Comparison of ENCODE assay signal across 17 mouse cellular contexts in the genomic region with DNA sequence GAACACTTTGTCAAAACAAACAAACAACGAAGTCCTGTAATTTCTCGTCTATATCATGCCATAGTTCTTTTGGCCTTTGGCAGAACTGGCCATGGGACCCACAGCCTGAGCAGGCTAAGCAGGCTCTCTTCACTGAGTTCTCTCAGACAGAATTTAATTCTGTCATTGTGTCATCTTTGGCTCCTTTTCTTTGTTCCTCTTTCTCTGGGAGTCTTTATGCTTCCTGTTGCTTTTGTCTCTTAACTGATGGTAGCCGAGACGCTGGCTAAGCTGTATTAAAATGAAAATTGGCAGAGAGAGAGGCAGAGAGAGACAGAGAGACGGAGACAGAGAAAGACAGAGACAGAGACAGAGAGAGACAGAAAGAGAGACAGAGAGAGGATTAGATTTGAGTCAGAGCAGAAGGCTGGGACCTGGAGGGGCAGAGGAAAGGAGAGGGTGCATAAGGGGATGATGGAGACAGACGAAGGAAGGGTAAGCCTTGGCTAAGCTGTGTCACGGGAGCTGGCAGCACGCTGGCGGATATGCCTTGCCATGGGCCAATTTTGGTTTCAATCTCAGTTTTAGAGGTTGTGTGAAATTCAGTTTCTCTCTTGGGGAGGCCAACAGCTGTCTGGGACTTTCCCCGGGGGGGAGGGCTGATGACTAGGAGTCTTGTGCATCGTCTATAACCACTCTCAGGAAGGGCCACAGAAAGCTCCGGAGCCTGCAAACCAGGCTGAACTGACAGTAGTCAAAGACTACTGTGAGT. TPM values are rescaled to one million over a fixed set of nuclear protein-coding genes. Genes with fewer than 3 reads are reported as not detected.
DNase-seq lines count a peak whose midpoint lies in the region; ATAC-seq and TF ChIP-seq lines count a peak whose summit lies in the region.
"Had no signal": no experiment of that assay in that cellular context is flagged by ENCODE, and none has a peak within 500 bp of the region (broad histone marks: within the 10 kb centered on the region; RNA-seq: fewer than 3 reads in every experiment).

No protein-coding gene starts in this region.

- no peak overlapping the region for H3K4me2 ChIP-seq in heart, embryonic 11.5 days
- H3K4me2 ChIP-seq in midbrain, postnatal 0 days (ENCODE audit: low read depth, low read length, poor library complexity, severe bottlenecking) = no peak overlapping the region
- H3K4me2 ChIP-seq: embryonic facial prominence, embryonic 15.5 days; midbrain, embryonic 11.5 days; neural tube, embryonic 13.5 days had no signal

- no peak for TF ChIP-seq CTCF in small intestine, adult 2 months (IDR thresholded peaks at IDR 0.05; ENCODE audit: extremely low read depth, insufficient read length, insufficient replicate concordance, low read depth, low read length)
- TF ChIP-seq CTCF in midbrain, postnatal 0 days (IDR thresholded peaks at IDR 0.05) = no peak

- ATAC-seq in heart, embryonic 11.5 days (replicated peaks; ENCODE audit: insufficient number of reproducible peaks, low FRiP score, low TSS enrichment) = no peak
- peak; percentile 80 for ATAC-seq in granulocyte monocyte progenitor cell, adult 5-6 weeks (replicated peaks; ENCODE audit: poor library complexity, severe bottlenecking)
- no peak for ATAC-seq in midbrain, postnatal 0 days (ENCODE audit: low FRiP score)

- no peaks in the 10 kb centered on the region for H3K9me3 ChIP-seq in heart, embryonic 11.5 days (replicated peaks; ENCODE audit: control insufficient read depth, low read length)
- no peaks in the 10 kb centered on the region for H3K9me3 ChIP-seq in midbrain, postnatal 0 days (ENCODE audit: low read length)
- H3K9me3 ChIP-seq: embryonic facial prominence, embryonic 15.5 days; neural tube, embryonic 13.5 days had no signal

- H3K36me3 ChIP-seq in heart, embryonic 11.5 days (ENCODE audit: control insufficient read depth, insufficient read depth, low read length) = no peaks in the 10 kb centered on the region
- no peaks in the 10 kb centered on the region for H3K36me3 ChIP-seq in small intestine, adult 2 months (ENCODE audit: control insufficient read depth, insufficient read depth, low read length)
- H3K36me3 ChIP-seq in midbrain, postnatal 0 days (ENCODE audit: insufficient read depth, low read length) = no peaks in the 10 kb centered on the region
- H3K36me3 ChIP-seq: embryonic facial prominence, embryonic 15.5 days; neural tube, embryonic 13.5 days had no signal

- DNase-seq in heart, adult 9 months (ENCODE audit: low spot score in 2 of 2) = peak; percentile 50 to 62
- peak; percentile 89 for DNase-seq in CD4-positive, CD25-positive, alpha-beta regulatory T cell, adult 2 months (ENCODE audit: low read depth, low spot score)
- no peak for DNase-seq in midbrain, postnatal 0 days (ENCODE audit: low spot score)
- DNase-seq in ovary, adult 18-20 months (ENCODE audit: low spot score) = no peak
- no peak for DNase-seq in right cerebral cortex, adult 2 months (ENCODE audit: low spot score in 2 of 2)
- DNase-seq: cerebellum, postnatal 10 days; kidney, adult 18-20 months; left cerebral cortex, postnatal 4 days; lung, adult 18-20 months had no signal

- WGBS in heart, embryonic 11.5 days (ENCODE audit: insufficient replicate concordance) = 74% methylated on average over 12 of the region's 12 CpGs
- 48% methylated on average over 12 of the region's 12 CpGs for WGBS in small intestine, adult 2 months
- 66% methylated on average over 12 of the region's 12 CpGs for WGBS in midbrain, postnatal 0 days

- peaks cover 6% of the 10 kb centered on the region for H3K27me3 ChIP-seq in heart, embryonic 11.5 days (ENCODE audit: control insufficient read depth, insufficient read depth, low read length)
- H3K27me3 ChIP-seq in small intestine, adult 2 months (ENCODE audit: control insufficient read depth, insufficient read depth, low read length) = no peaks in the 10 kb centered on the region
- H3K27me3 ChIP-seq in midbrain, postnatal 0 days (ENCODE audit: insufficient read depth, low read length) = no peaks in the 10 kb centered on the region

- no peak overlapping the region for H3K27ac ChIP-seq in heart, embryonic 11.5 days (ENCODE audit: low read depth, low read length)
- H3K27ac ChIP-seq in small intestine, adult 2 months (ENCODE audit: insufficient read depth, low read depth, low read length) = peak overlapping the region; percentile 70
- no peak overlapping the region for H3K27ac ChIP-seq in midbrain, postnatal 0 days (ENCODE audit: low read depth, low read length)
- H3K27ac ChIP-seq: embryonic facial prominence, embryonic 15.5 days; layer of hippocampus, adult 2 months; neural tube, embryonic 13.5 days had no signal

- H3K4me1 ChIP-seq in heart, embryonic 11.5 days (ENCODE audit: control insufficient read depth, insufficient read depth, low read length) = no peaks in the 10 kb centered on the region
- H3K4me1 ChIP-seq in small intestine, adult 2 months (ENCODE audit: control insufficient read depth, insufficient read depth, insufficient read length, low read length) = peaks cover 28% of the 10 kb centered on the region
- H3K4me1 ChIP-seq in midbrain, postnatal 0 days (ENCODE audit: insufficient read depth, low read length) = no peaks in the 10 kb centered on the region
- H3K4me1 ChIP-seq: neural tube, embryonic 13.5 days had no signal

- no peak overlapping the region for H3K9ac ChIP-seq in heart, embryonic 11.5 days (ENCODE audit: low read depth, low read length)
- no peak overlapping the region for H3K9ac ChIP-seq in midbrain, postnatal 0 days (replicated peaks; ENCODE audit: low read length, poor library complexity, severe bottlenecking)
- H3K9ac ChIP-seq: embryonic facial prominence, embryonic 15.5 days; neural tube, embryonic 13.5 days had no signal

- no peak for TF ChIP-seq POLR2A in small intestine, adult 2 months (IDR thresholded peaks at IDR 0.05; ENCODE audit: low read depth, low read length)

- no peak overlapping the region for H3K4me3 ChIP-seq in heart, embryonic 11.5 days (ENCODE audit: low read depth, low read length)
- H3K4me3 ChIP-seq in small intestine, adult 2 months (ENCODE audit: low read depth, low read length) = no peak overlapping the region
- no peak overlapping the region for H3K4me3 ChIP-seq in midbrain, postnatal 0 days (ENCODE audit: low read depth, low read length)
- H3K4me3 ChIP-seq: embryonic facial prominence, embryonic 15.5 days; layer of hippocampus, adult 2 months; neural tube, embryonic 13.5 days had no signal

RNA-seq across cellular contexts. Expression of a gene that starts 4.8 kb away (rescaled TPM):
- not detected in 2 replicates for polyA plus RNA-seq in heart, embryonic 11.5 days (2014; fragmentation: Nextera tagmentation; extraction: Ambion mirVana)
- not detected in 2 replicates for total RNA-seq in granulocyte monocyte progenitor cell, adult 5-6 weeks (2014; fragmentation: Nextera tagmentation)
- total RNA-seq in granulocyte monocyte progenitor cell, adult 5-6 weeks (2017) = not detected in 2 replicates
- 0.47 and 0.66 TPM in 2 replicates for polyA plus RNA-seq in small intestine, adult 2 months (2012; rRNA removed)
- total RNA-seq in midbrain, postnatal 0 days (2014; rRNA removed) = 0.49 and 1.2 TPM in 2 replicates
- 0.98 and 1.2 TPM in 2 replicates for polyA plus RNA-seq in midbrain, postnatal 0 days (2015; fragmentation: Nextera tagmentation; extraction: Ambion mirVana)
- polyA plus RNA-seq: hindbrain, embryonic 11.5 days; midbrain, embryonic 11.5 days had no signal

RNA-seq across cellular contexts. Expression of a gene that starts 8.2 kb away (rescaled TPM):
- polyA plus RNA-seq in heart, embryonic 11.5 days (2014; fragmentation: Nextera tagmentation; extraction: Ambion mirVana) = not detected in 2 replicates
- total RNA-seq in granulocyte monocyte progenitor cell, adult 5-6 weeks (2014; fragmentation: Nextera tagmentation) = 5.9 and 12.2 TPM in 2 replicates
- 13.1 and 15.2 TPM in 2 replicates for total RNA-seq in granulocyte monocyte progenitor cell, adult 5-6 weeks (2017)
- 0.94 and 1.8 TPM in 2 replicates for polyA plus RNA-seq in small intestine, adult 2 months (2012; rRNA removed)
- total RNA-seq in midbrain, postnatal 0 days (2014; rRNA removed) = not detected in 2 replicates
- polyA plus RNA-seq in midbrain, postnatal 0 days (2015; fragmentation: Nextera tagmentation; extraction: Ambion mirVana) = 0.09 TPM in 1 of 2 replicates, not detected in the other
- total RNA-seq: layer of hippocampus, adult 2 months had no signal
- polyA plus RNA-seq: hindbrain, embryonic 11.5 days had no signal

RNA-seq across cellular contexts. Expression of a gene that starts 10.7 kb away (rescaled TPM):
- polyA plus RNA-seq in heart, embryonic 11.5 days (2014; fragmentation: Nextera tagmentation; extraction: Ambion mirVana) = 0.44 TPM in 1 of 2 replicates, not detected in the other
- total RNA-seq in granulocyte monocyte progenitor cell, adult 5-6 weeks (2014; fragmentation: Nextera tagmentation) = not detected in 2 replicates
- total RNA-seq in granulocyte monocyte progenitor cell, adult 5-6 weeks (2017) = 0.82 TPM in 1 of 2 replicates, not detected in the other
- polyA plus RNA-seq in small intestine, adult 2 months (2012; rRNA removed) = 0.22 TPM in 1 of 2 replicates, not detected in the other
- not detected in 2 replicates for total RNA-seq in midbrain, postnatal 0 days (2014; rRNA removed)
- 0.33 TPM in 1 of 2 replicates, not detected in the other for polyA plus RNA-seq in midbrain, postnatal 0 days (2015; fragmentation: Nextera tagmentation; extraction: Ambion mirVana)
- total RNA-seq: layer of hippocampus, adult 2 months; left cerebral cortex, postnatal 4 days had no signal
- polyA plus RNA-seq: midbrain, embryonic 11.5 days had no signal

RNA-seq across cellular contexts. Expression of a gene that starts 15.7 kb away (rescaled TPM):
- 0.42 TPM in 1 of 2 replicates, not detected in the other for polyA plus RNA-seq in heart, embryonic 11.5 days (2014; fragmentation: Nextera tagmentation; extraction: Ambion mirVana)
- total RNA-seq in granulocyte monocyte progenitor cell, adult 5-6 weeks (2014; fragmentation: Nextera tagmentation) = 1.6 TPM in 1 of 2 replicates, not detected in the other
- total RNA-seq in granulocyte monocyte progenitor cell, adult 5-6 weeks (2017) = 0.41 and 0.99 TPM in 2 replicates
- polyA plus RNA-seq in small intestine, adult 2 months (2012; rRNA removed) = 26.2 and 32.9 TPM in 2 replicates
- total RNA-seq in midbrain, postnatal 0 days (2014; rRNA removed) = 1.4 and 2.1 TPM in 2 replicates
- polyA plus RNA-seq in midbrain, postnatal 0 days (2015; fragmentation: Nextera tagmentation; extraction: Ambion mirVana) = 1.0 and 1.6 TPM in 2 replicates
- polyA plus RNA-seq: midbrain, embryonic 11.5 days had no signal

RNA-seq across cellular contexts. Expression of a gene that starts 21.7 kb away (rescaled TPM):
- 4.9 and 5.0 TPM in 2 replicates for polyA plus RNA-seq in heart, embryonic 11.5 days (2014; fragmentation: Nextera tagmentation; extraction: Ambion mirVana)
- 78.7 and 89.0 TPM in 2 replicates for total RNA-seq in granulocyte monocyte progenitor cell, adult 5-6 weeks (2014; fragmentation: Nextera tagmentation)
- 55.5 and 115 TPM in 2 replicates for total RNA-seq in granulocyte monocyte progenitor cell, adult 5-6 weeks (2017)
- polyA plus RNA-seq in small intestine, adult 2 months (2012; rRNA removed) = 11.5 and 18.8 TPM in 2 replicates
- 5.9 and 26.7 TPM in 2 replicates for total RNA-seq in midbrain, postnatal 0 days (2014; rRNA removed)
- 7.8 and 12.0 TPM in 2 replicates for polyA plus RNA-seq in midbrain, postnatal 0 days (2015; fragmentation: Nextera tagmentation; extraction: Ambion mirVana)

Comparison
In these comparisons a context has a peak if more than half of its experiments do, and no peak if none do; other contexts are left out.
1. DNase-seq: peak in heart, adult 9 months (2 of 2) and CD4-positive, CD25-positive, alpha-beta regulatory T cell, adult 2 months (single experiment); none in midbrain, postnatal 0 days (single experiment), ovary, adult 18-20 months (single experiment) and right cerebral cortex, adult 2 months (0 of 2).